Mouse (Mus musculus): Measurements from ENCODE around the gene Pfpl. TPM values are rescaled to one million over a fixed set of nuclear protein-coding genes. Genes with fewer than 3 reads are reported as not detected.

Pfpl gene
- not detected in 2 replicates for polyA plus RNA-seq (2015; fragmentation: Nextera tagmentation; extraction: Ambion mirVana)

DNA sequence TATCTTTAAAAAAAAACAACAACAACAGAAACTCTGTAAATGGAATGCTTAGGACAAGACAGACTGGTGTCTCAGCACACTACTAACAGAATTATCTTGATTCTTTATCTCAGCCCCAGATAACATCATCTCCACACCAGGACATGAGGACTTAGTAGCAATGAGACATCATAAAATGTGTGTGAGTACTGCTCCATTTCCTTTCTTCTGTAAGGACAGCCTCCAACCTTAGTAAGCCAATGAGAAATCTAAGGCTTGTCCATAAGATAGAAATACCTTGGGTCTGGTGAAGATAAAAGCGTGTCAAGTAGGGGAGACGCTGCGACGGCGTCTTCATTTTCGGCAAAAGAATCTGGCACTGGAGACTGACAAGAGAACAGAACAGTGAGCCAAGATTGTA, at the start of gene Pfpl:
Gene Pfpl, plus strand, starts transcription at position 301 of the 400 bp plus-strand sequence.
- 78% methylated on average over 6 of the region's 6 CpGs for WGBS (ENCODE audit: insufficient replicate concordance)
- no peak within 1 kb of the TSS for H3K9ac ChIP-seq
- H3K36me3 ChIP-seq (replicated peaks) = no peaks in the 10 kb centered on the region
- no peaks in the 10 kb centered on the region for H3K9me3 ChIP-seq (replicated peaks)
- H3K27me3 ChIP-seq = no peaks in the 10 kb centered on the region
- no peaks in the 10 kb centered on the region for H3K4me1 ChIP-seq (replicated peaks)
- no peak within 1 kb of the TSS for H3K4me2 ChIP-seq
- no peak within 1 kb of the TSS for H3K4me3 ChIP-seq (replicated peaks)
- no peak for ATAC-seq (ENCODE audit: insufficient read depth)
- no peak within 1 kb of the TSS for H3K27ac ChIP-seq (replicated peaks)

DNA sequence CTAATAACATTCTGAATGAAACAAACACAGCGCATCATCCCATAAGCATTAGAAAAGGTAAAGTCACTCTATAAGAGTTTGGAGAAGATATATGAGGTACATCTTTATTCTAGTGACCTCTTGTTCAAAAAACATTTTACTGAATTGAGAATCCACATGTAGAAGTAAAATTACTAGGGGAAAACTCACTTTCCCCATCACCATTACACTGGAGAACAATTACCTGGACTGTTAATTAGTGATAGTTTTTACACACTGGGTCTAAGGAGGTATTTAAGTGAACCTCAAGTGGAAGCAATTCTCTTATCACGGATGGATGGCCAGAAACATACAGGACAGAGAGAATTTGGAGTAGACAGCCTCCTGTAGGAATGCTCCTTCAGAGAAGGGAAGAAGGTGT, 40.7 kb upstream of the Pfpl start, which contains the start of gene Olfr1440:
Gene Olfr1440, plus strand, starts transcription at position 301 of the 400 bp plus-strand sequence.
- H3K27me3 ChIP-seq = no peaks in the 10 kb centered on the region

DNA sequence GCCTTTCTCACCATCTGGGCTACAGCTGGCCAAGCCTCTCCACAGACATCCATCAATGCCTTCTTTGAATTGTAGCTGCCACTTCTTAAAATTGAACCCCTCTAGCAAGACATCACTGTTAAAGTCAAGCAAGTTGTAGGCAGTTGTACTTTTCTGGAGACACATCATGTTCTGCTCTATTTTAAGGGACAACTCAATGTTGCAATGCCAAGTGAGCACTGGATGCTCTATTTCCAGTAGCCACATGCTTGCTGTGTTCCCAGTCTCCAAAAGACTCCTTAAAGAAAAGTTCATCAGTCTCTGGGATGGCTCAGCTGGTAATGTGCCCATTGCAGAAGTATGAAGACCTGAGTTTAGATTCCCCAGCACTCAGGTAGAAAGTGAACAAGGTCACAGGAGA, 14.0 kb upstream of the Pfpl start:
- Histone ChIP-seq H3K36me3 (replicated peaks) (no peaks in the 10 kb centered on the region), H3K9ac (no peak overlapping the region), H3K4me1 (replicated peaks) (no peaks in the 10 kb centered on the region), H3K27ac (replicated peaks) (no peak overlapping the region), H3K4me3 (replicated peaks) (no peak overlapping the region), H3K4me2 (no peak overlapping the region), H3K27me3 (no peaks in the 10 kb centered on the region), H3K9me3 (replicated peaks) (no peaks in the 10 kb centered on the region)
- no peak for ATAC-seq (ENCODE audit: insufficient read depth)

More for the DNA sequence above, 40.7 kb upstream of the Pfpl start, which contains the start of gene Olfr1440:
- Histone ChIP-seq H3K9ac (no peak within 1 kb of the TSS), H3K4me3 (replicated peaks) (no peak within 1 kb of the TSS), H3K36me3 (replicated peaks) (no peaks in the 10 kb centered on the region), H3K4me1 (replicated peaks) (no peaks in the 10 kb centered on the region), H3K4me2 (no peak within 1 kb of the TSS), H3K27ac (replicated peaks) (no peak within 1 kb of the TSS), H3K9me3 (replicated peaks) (no peaks in the 10 kb centered on the region)
- no peak for ATAC-seq (ENCODE audit: insufficient read depth)
- WGBS (ENCODE audit: insufficient replicate concordance) = 58% methylated on average over 2 of the region's 2 CpGs

DNA sequence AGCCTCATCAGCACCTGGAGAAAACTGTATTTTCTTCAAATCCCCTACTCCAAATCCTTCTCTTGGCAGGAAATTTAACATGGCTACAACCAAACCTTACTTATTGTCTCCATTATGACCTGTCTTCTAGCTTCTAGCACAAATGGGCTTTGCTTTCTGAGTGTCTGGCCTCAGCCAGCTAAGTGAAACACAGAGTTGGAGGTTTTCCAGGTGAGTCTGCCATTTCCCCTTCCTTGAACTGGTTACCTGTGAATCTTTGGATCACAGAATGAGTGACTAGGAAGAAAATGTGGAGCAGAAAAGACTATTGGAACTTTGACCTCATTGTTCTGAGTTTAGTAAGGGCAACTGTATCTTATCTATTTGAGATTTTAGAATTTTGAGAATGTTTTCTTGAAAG, 10.3 kb upstream of the Pfpl start, which contains the start of gene Olfr1441:
Gene Olfr1441, plus strand, starts transcription at position 73 of the 400 bp plus-strand sequence.
- H3K9me3 ChIP-seq (replicated peaks) = no peaks in the 10 kb centered on the region
- H3K4me3 ChIP-seq (replicated peaks) = no peak within 1 kb of the TSS
- H3K27ac ChIP-seq (replicated peaks) = no peak within 1 kb of the TSS
- no peak for ATAC-seq (ENCODE audit: insufficient read depth)
- H3K9ac ChIP-seq = no peak within 1 kb of the TSS
- H3K4me2 ChIP-seq = no peak within 1 kb of the TSS
- no peaks in the 10 kb centered on the region for H3K4me1 ChIP-seq (replicated peaks)
- no peaks in the 10 kb centered on the region for H3K36me3 ChIP-seq (replicated peaks)
- H3K27me3 ChIP-seq = no peaks in the 10 kb centered on the region

DNA sequence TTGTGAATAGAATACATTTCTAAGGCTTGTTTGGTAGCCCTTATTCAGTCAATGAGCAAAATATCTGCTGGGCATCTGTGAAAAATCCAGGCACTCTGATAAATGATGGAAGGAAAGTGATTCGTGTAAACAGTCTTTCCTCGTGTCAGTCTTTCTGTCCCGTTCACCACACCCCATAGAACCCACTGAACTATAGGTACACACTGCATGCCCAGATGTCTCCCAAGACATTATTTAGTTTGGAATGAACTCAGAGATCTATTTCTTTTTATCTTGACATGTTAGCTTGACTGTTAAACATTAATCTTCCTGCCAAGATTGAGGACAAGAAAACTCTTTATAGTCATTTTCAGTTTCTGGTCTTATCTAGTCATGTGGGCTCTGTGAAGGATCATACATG, 9.4 kb upstream of the Pfpl start:
- ATAC-seq (ENCODE audit: insufficient read depth) = no peak
- WGBS (ENCODE audit: insufficient replicate concordance) = 70% methylated on average over 3 of the region's 3 CpGs
- Histone ChIP-seq H3K9me3 (replicated peaks) (no peaks in the 10 kb centered on the region), H3K9ac (no peak overlapping the region), H3K4me3 (replicated peaks) (no peak overlapping the region), H3K36me3 (replicated peaks) (no peaks in the 10 kb centered on the region), H3K27ac (replicated peaks) (no peak overlapping the region), H3K4me2 (no peak overlapping the region), H3K27me3 (no peaks in the 10 kb centered on the region), H3K4me1 (replicated peaks) (no peaks in the 10 kb centered on the region)

DNA sequence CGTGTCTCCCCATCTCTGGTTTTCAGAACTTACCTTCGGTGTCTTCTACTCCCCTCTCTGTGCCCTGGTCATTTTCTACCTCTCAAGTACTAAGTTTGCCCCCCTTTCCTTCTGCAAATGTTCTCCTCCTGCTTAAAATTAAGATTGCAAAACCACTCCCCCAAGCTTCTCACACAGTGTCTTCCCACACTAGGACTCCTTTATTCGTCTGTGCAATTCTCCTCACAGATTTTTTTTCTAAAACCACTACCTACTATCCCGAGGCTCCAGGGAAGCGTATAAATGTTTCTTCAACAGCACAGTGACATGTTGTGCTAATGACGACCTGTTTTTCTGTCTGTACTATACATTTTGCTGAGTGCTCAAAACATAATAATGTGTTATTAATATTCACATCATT, 7.2 kb upstream of the Pfpl start:
- H3K9ac ChIP-seq = no peak overlapping the region
- H3K27me3 ChIP-seq = no peaks in the 10 kb centered on the region
- H3K27ac ChIP-seq (replicated peaks) = no peak overlapping the region
- no peak overlapping the region for H3K4me2 ChIP-seq
- H3K9me3 ChIP-seq (replicated peaks) = no peaks in the 10 kb centered on the region
- no peaks in the 10 kb centered on the region for H3K4me1 ChIP-seq (replicated peaks)
- no peak overlapping the region for H3K4me3 ChIP-seq (replicated peaks)
- 50% methylated on average over 6 of the region's 6 CpGs for WGBS (ENCODE audit: insufficient replicate concordance)
- no peak for ATAC-seq (ENCODE audit: insufficient read depth)
- H3K36me3 ChIP-seq (replicated peaks) = no peaks in the 10 kb centered on the region

DNA sequence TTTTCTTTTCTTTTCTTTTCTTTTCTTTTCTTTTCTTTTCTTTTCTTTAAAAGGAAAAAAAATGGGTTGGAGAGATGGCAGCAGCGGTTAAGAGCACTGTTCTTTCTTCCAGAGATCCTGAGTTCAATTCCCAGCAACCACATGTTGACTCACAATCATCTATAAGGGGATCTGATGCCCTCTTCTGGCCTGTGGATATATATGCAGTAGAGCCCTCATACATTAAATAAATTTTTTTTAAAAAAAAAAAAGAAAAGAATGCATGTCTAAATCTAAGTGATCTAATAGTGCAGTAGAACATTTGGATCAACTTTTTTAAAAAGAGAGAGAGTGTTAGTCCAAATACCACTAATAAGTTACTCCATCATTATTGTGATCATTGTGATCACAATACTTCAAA, 6.0 kb upstream of the Pfpl start:
- Histone ChIP-seq H3K4me1 (replicated peaks) (no peaks in the 10 kb centered on the region), H3K9me3 (replicated peaks) (no peaks in the 10 kb centered on the region), H3K27ac (replicated peaks) (no peak overlapping the region), H3K4me3 (replicated peaks) (no peak overlapping the region), H3K9ac (no peak overlapping the region), H3K27me3 (no peaks in the 10 kb centered on the region), H3K4me2 (no peak overlapping the region), H3K36me3 (replicated peaks) (no peaks in the 10 kb centered on the region)
- ATAC-seq (ENCODE audit: insufficient read depth) = no peak
- WGBS (ENCODE audit: insufficient replicate concordance) = 62% methylated on average over 1 of the region's 1 CpGs

DNA sequence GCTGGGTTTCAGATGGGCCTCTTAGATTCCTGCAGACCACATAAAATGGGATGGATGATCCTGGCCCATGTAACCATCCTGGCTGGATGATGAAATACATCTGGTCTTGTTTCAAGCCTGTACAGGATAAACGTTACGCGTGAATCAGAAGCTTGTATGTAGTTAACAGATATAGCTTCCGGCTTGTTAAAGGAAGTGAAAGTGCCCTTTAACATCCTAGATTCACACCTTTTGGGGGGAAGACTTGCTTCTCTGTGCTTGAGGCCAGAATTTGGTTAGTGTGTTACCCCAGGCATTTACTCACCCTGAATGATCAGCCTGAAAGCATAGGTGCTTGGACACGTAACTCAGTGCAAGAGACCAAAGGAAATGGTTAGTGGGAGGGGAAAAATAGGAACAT, 604 bp upstream of the Pfpl start:
- no peaks in the 10 kb centered on the region for H3K9me3 ChIP-seq (replicated peaks)
- WGBS (ENCODE audit: insufficient replicate concordance) = 72% methylated on average over 5 of the region's 5 CpGs
- H3K27me3 ChIP-seq = no peaks in the 10 kb centered on the region
- no peak for ATAC-seq (ENCODE audit: insufficient read depth)
- no peak overlapping the region for H3K9ac ChIP-seq
- no peaks in the 10 kb centered on the region for H3K36me3 ChIP-seq (replicated peaks)
- H3K4me1 ChIP-seq (replicated peaks) = no peaks in the 10 kb centered on the region
- H3K4me2 ChIP-seq = no peak overlapping the region
- no peak overlapping the region for H3K4me3 ChIP-seq (replicated peaks)
- no peak overlapping the region for H3K27ac ChIP-seq (replicated peaks)

DNA sequence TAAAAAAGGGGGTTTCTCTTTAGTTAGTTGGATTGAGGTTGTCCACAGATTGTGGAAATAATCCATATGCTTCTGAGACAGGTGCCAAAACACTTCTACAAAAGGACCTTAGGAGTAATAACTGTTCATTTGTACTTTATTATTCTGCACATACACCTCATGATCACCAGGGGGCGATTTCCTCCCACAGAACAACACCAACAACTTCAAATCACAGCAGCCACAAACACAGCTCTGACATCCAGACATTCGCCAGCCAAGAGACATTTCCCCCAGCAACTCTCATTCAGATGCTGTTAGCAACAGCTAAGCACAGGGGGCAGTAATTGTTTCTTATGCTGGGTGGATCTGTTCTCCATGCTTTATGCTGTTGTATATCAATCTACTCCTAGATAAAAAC, 5.3 kb downstream of the Pfpl start:
- Histone ChIP-seq H3K4me1 (replicated peaks) (no peaks in the 10 kb centered on the region), H3K27ac (replicated peaks) (no peak overlapping the region), H3K4me3 (replicated peaks) (no peak overlapping the region), H3K9ac (no peak overlapping the region), H3K36me3 (replicated peaks) (no peaks in the 10 kb centered on the region), H3K9me3 (replicated peaks) (no peaks in the 10 kb centered on the region), H3K27me3 (no peaks in the 10 kb centered on the region), H3K4me2 (no peak overlapping the region)
- WGBS (ENCODE audit: insufficient replicate concordance) = 5% methylated on average over 2 of the region's 2 CpGs
- no peak for ATAC-seq (ENCODE audit: insufficient read depth)

DNA sequence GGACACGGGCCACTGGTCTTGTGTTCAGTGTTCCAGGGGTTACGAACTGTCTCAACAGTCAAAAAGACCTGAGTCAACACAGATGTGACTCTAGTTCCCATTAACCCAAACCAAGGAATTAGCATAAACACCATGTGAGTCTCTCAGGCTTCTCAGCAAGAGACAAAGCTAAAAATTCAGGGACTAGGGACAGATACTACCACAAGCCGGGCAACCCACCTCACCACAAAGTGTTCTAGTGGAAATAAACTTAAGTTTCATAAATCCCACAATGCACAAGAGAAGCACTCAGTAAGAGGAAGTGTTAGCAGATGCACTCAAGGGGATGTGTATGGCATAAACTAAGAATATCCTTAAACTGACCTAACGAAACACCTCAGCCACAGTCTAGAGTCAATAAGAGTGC, 7.3 kb downstream of the Pfpl start:
- H3K27ac ChIP-seq (replicated peaks) = peak overlapping the region; percentile 56; the same call in 1 of the 2 replicates
- no peaks in the 10 kb centered on the region for H3K4me1 ChIP-seq (replicated peaks)
- no peak overlapping the region for H3K4me3 ChIP-seq (replicated peaks)
- no peak for ATAC-seq (ENCODE audit: insufficient read depth)
- H3K4me2 ChIP-seq = no peak overlapping the region
- H3K36me3 ChIP-seq (replicated peaks) = no peaks in the 10 kb centered on the region
- no peak overlapping the region for H3K9ac ChIP-seq
- H3K27me3 ChIP-seq = no peaks in the 10 kb centered on the region
- WGBS (ENCODE audit: insufficient replicate concordance) = 39% methylated on average over 4 of the region's 4 CpGs
- H3K9me3 ChIP-seq (replicated peaks) = no peaks in the 10 kb centered on the region

DNA sequence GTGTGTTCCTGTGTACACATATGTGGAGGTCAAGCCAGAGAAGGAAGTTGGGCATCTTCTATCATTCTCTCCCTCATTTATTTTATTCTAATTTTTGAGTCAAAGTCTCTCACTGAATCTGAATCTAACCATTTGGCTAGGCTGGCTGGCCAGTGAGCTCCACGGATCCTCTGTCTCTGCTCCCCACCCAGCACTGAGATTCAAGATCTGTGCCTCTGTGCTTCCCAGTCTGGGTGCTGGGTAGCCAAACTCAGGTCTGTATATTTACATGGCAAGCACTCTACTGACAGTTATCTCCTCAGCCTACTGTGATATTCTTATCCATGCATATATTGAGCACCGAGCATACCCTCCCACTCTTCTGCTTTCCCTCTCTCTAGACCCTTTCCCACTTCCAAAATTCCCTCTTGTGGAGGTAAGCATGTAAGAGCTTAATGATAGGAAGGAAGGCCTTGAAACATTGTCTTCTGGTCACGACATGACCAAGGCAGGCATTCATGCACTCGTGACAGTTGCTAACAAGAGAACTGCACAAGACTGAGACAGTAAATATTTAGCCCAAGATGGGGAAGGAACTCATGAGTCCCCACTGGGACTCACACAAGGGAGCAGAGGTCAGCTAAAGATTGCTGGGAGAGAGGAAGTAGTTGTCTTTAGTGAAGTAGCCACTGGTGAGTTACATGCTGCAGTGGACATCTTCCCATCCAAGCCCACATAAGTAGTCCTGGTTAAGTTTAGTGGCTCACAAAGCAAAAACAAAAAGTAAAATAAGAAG, 8.2 kb downstream of the Pfpl start:
- Histone ChIP-seq H3K27ac (replicated peaks) (peak overlapping the region; percentile 24; the same call in 1 of the 2 replicates), H3K4me3 (replicated peaks) (no peak overlapping the region), H3K4me2 (no peak overlapping the region), H3K9me3 (replicated peaks) (no peaks in the 10 kb centered on the region), H3K27me3 (no peaks in the 10 kb centered on the region), H3K36me3 (replicated peaks) (no peaks in the 10 kb centered on the region), H3K4me1 (replicated peaks) (no peaks in the 10 kb centered on the region), H3K9ac (no peak overlapping the region)
- WGBS (ENCODE audit: insufficient replicate concordance) = 47% methylated on average over 4 of the region's 4 CpGs
- no peak for ATAC-seq (ENCODE audit: insufficient read depth)

DNA sequence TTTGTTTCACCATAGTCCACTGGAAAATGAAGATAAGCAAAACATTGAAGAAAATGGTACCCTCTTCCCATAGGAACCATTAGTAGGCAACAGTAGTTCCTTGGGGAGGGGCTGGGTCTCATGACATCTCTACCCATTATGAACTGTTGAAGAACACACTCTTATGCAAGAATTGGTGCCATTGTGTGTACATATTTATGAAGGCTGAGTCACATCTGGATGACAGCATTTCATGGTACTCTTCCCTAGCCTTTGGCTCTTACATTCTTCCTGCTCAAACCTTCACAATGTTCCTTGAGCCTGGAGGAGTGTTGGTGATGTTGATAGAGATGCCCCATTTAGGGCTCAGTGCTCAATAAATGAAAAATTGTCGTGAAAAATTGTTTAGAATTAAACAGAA, 11.9 kb downstream of the Pfpl start:
- no peaks in the 10 kb centered on the region for H3K9me3 ChIP-seq (replicated peaks)
- H3K4me2 ChIP-seq = no peak overlapping the region
- 25% methylated on average over 1 of the region's 1 CpGs for WGBS (ENCODE audit: insufficient replicate concordance)
- no peaks in the 10 kb centered on the region for H3K4me1 ChIP-seq (replicated peaks)
- no peak for ATAC-seq (ENCODE audit: insufficient read depth)
- no peaks in the 10 kb centered on the region for H3K36me3 ChIP-seq (replicated peaks)
- no peak overlapping the region for H3K27ac ChIP-seq (replicated peaks)
- no peak overlapping the region for H3K9ac ChIP-seq
- no peak overlapping the region for H3K4me3 ChIP-seq (replicated peaks)
- no peaks in the 10 kb centered on the region for H3K27me3 ChIP-seq

Data from liver, embryonic 15.5 days (tissue).